Mouse (Mus musculus) heart, adult 2 months (tissue): ENCODE data around the gene Ntf3.

ENCODE experiments used
- CTCF ChIP-seq: fragments of 200-600 bp; IDR thresholded peaks from 2 replicates; pipeline ENCODE4 v1.8.1; 2022; ENCODE audit warnings: antibody characterized with exemption, mild to moderate bottlenecking, moderate library complexity
- POLR2A ChIP-seq: fragments of 200-500 bp; IDR thresholded peaks from 2 replicates; pipeline ENCODE4 v1.6.1; 2011; ENCODE audit warnings: mild to moderate bottlenecking, low read depth, low read length, control low read depth; ENCODE audit not compliant: insufficient read depth

GRCm38 (mm10) chr6:126102007-126102406, 64.7 kb downstream of the Ntf3 start:
- no peak for TF ChIP-seq CTCF
- no peak for TF ChIP-seq POLR2A
